Mouse (Mus musculus) ES-Bruce4 (cell line): ENCODE data around the gene Ank2.

Source experiments
- CTCF ChIP-seq: IDR thresholded peaks from one replicate; pipeline ENCODE4 v1.8.1; 2011; ENCODE audit warnings: low read depth, low read length
- EP300 ChIP-seq: IDR thresholded peaks from 2 replicates; pipeline ENCODE4 v1.6.1; 2011; ENCODE audit warnings: low read depth, low read length; ENCODE audit not compliant: insufficient read depth
- POLR2A ChIP-seq: IDR thresholded peaks from one replicate; pipeline ENCODE4 v1.8.1; 2011; ENCODE audit warnings: low read length; ENCODE audit not compliant: insufficient read depth

DNA sequence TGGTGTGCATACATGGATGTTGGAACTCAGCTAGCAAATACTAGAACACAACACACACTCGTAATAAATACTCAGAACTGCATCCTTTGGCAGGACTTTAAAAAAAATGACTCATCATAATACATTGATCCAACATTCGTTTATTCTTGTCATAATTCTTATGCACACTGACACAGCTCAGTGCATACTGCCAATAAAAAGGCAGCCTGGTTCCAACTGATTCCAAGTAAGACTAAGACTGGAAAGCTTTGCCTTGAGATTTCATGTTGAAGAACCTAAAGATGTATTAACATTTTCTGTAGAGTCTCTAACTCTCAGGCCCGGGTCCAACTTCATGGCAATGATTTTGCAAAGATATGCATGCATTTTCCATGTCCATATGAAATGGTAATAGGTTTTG is 512.5 kb downstream of the Ank2 start:
- TF ChIP-seq CTCF (no peak), POLR2A (no peak), EP300 (no peak)
